Mouse (Mus musculus) hindbrain, embryonic 12.5 days (tissue): ENCODE data around the gene Bri3bp. TPM values are rescaled to one million over a fixed set of nuclear protein-coding genes. Genes with fewer than 3 reads are reported as not detected.
"Not testable (repeated sequence)": the region's sequence is repeated elsewhere in the genome, so short reads cannot be mapped to it uniquely, and the experiment has no call there.

Experiments
- ATAC-seq: fragments of 200-750 bp; cut with Nextera tagmentation; 2 replicates; pipeline ENCODE4 v1.8.0; 2017; ENCODE audit warnings: moderate TSS enrichment; ENCODE audit not compliant: low FRiP score
- H3K27ac ChIP-seq: fragments of 300-500 bp; sonication (generic); 2 replicates; pipeline ENCODE4 v1.5.1; 2016; ENCODE audit warnings: mild to moderate bottlenecking
- H3K27me3 ChIP-seq: fragments of 300-500 bp; sonication (generic); 2 replicates; pipeline ENCODE4 v1.6.1; 2016; ENCODE audit warnings: mild to moderate bottlenecking
- H3K36me3 ChIP-seq: fragments of 300-500 bp; sonication (generic); 2 replicates; pipeline ENCODE4 v1.6.1; 2016; ENCODE audit warnings: mild to moderate bottlenecking
- H3K4me1 ChIP-seq: fragments of 300-500 bp; sonication (generic); 2 replicates; pipeline ENCODE4 v1.6.1; 2016
- H3K4me2 ChIP-seq: fragments of 300-500 bp; sonication (generic); replicated peaks from 2 replicates; pipeline ENCODE4 v1.6.1; 2016; ENCODE audit warnings: mild to moderate bottlenecking
- H3K4me3 ChIP-seq: fragments of 300-500 bp; sonication (generic); 2 replicates; pipeline ENCODE4 v1.5.1; 2016; ENCODE audit warnings: mild to moderate bottlenecking
- H3K9ac ChIP-seq: fragments of 300-500 bp; sonication (generic); 2 replicates; pipeline ENCODE4 v1.6.1; 2016; ENCODE audit warnings: mild to moderate bottlenecking, moderate library complexity
- H3K9me3 ChIP-seq: fragments of 300-500 bp; sonication (generic); replicated peaks from 2 replicates; pipeline ENCODE4 v1.6.1; 2016; ENCODE audit warnings: mild to moderate bottlenecking
- WGBS: fragments of 180-500 bp; shearing (Covaris S2); methylation state at CpG from one replicate; pipeline ENCODE4 v1.1.7; 2016; 5-methylcytosine and 5-hydroxymethylcytosine counted together
- polyA plus RNA-seq: library from polyadenylated mRNA; unstranded; fragments of >200 nt; fragmentation: Nextera tagmentation; extraction: Ambion mirVana; gene quantifications from 2 replicates; pipeline ENCODE4 v1.2.1, GENCODE M21; 2016

The Bri3bp gene
- 38.1 and 39.9 TPM in 2 replicates for polyA plus RNA-seq

- ATAC-seq = peak; percentile 93
Observed at GRCm38 (mm10) chr5:125441234-125442114, at the start of gene Bri3bp. TSS of gene Bri3bp (plus strand) at chr5:125441568.

GRCm38 (mm10) chr5:125391609-125392008, 49.8 kb upstream of the Bri3bp start:
- H3K4me2 ChIP-seq = no peak overlapping the region
- no peak overlapping the region for H3K4me3 ChIP-seq
- no peaks in the 10 kb centered on the region for H3K9me3 ChIP-seq
- no peak overlapping the region for H3K9ac ChIP-seq
- H3K27ac ChIP-seq = 0 out of 2 replicates have a peak overlapping the region, but pooled peaks have one; percentile 100
- H3K36me3 ChIP-seq = no peaks in the 10 kb centered on the region
- peaks cover 35% of the 10 kb centered on the region for H3K4me1 ChIP-seq
- H3K27me3 ChIP-seq = no peaks in the 10 kb centered on the region
- WGBS = 86% methylated on average over 5 of the region's 5 CpGs
- ATAC-seq = no peak

More at GRCm38 (mm10) chr5:125441234-125442114, at the start of gene Bri3bp:
- peaks cover 13% of the 10 kb centered on the region for H3K4me1 ChIP-seq
- H3K4me2 ChIP-seq = peak within 1 kb of the TSS; percentile 67
- peak within 1 kb of the TSS; percentile 94 for H3K4me3 ChIP-seq
- under 1% methylated on average over 78 of the region's 97 CpGs for WGBS
- no peaks in the 10 kb centered on the region for H3K36me3 ChIP-seq
- no peaks in the 10 kb centered on the region for H3K9me3 ChIP-seq
- peak within 1 kb of the TSS; percentile 88 for H3K9ac ChIP-seq
- peak within 1 kb of the TSS; percentile 86 for H3K27ac ChIP-seq
- no peaks in the 10 kb centered on the region for H3K27me3 ChIP-seq

GRCm38 (mm10) chr5:125392176-125392575, 49.2 kb upstream of the Bri3bp start:
- not testable (repeated sequence) for ATAC-seq, H3K9me3 ChIP-seq, H3K36me3 ChIP-seq, H3K27me3 ChIP-seq, H3K4me3 ChIP-seq, H3K4me2 ChIP-seq, H3K9ac ChIP-seq
- 93% methylated on average over 4 of the region's 4 CpGs for WGBS
- H3K4me1 ChIP-seq = peaks cover 35% of the 10 kb centered on the region
- peak overlapping the region; percentile 100 for H3K27ac ChIP-seq

GRCm38 (mm10) chr5:125392618-125392976, 48.8 kb upstream of the Bri3bp start:
- Histone ChIP-seq H3K4me2 (peak overlapping the region; percentile 53), H3K27me3 (no peaks in the 10 kb centered on the region), H3K9me3 (no peaks in the 10 kb centered on the region), H3K4me3 (0 out of 2 replicates have a peak overlapping the region, but pooled peaks have one; percentile 31), H3K9ac (no peak overlapping the region), H3K36me3 (no peaks in the 10 kb centered on the region), H3K4me1 (peaks cover 35% of the 10 kb centered on the region), H3K27ac (peak overlapping the region; percentile 100)
- 26% methylated on average over 1 of the region's 1 CpGs for WGBS
- ATAC-seq = peak; percentile 26

GRCm38 (mm10) chr5:125392977-125393621, 48.3 kb upstream of the Bri3bp start:
- Histone ChIP-seq H3K4me1 (peaks cover 33% of the 10 kb centered on the region), H3K27ac (peak overlapping the region; percentile 100), H3K9me3 (no peaks in the 10 kb centered on the region), H3K27me3 (no peaks in the 10 kb centered on the region), H3K9ac (peak overlapping the region; percentile 59), H3K4me3 (peak overlapping the region; percentile 31), H3K4me2 (peak overlapping the region; percentile 53), H3K36me3 (no peaks in the 10 kb centered on the region)
- WGBS = under 1% methylated on average over 20 of the region's 20 CpGs
- ATAC-seq = peak; percentile 86

- 9% methylated on average over 23 of the region's 25 CpGs for WGBS
- peaks cover 27% of the 10 kb centered on the region for H3K4me1 ChIP-seq
- H3K36me3 ChIP-seq = no peaks in the 10 kb centered on the region
- peak overlapping the region; percentile 59 for H3K9ac ChIP-seq
- peak overlapping the region; percentile 31 for H3K4me3 ChIP-seq
- H3K27ac ChIP-seq = peak overlapping the region; percentile 100
- peak overlapping the region; percentile 53 for H3K4me2 ChIP-seq
- peak; percentile 73 for ATAC-seq
- no peaks in the 10 kb centered on the region for H3K9me3 ChIP-seq
- no peaks in the 10 kb centered on the region for H3K27me3 ChIP-seq
Observed at GRCm38 (mm10) chr5:125393622-125394603, 47.5 kb upstream of the Bri3bp start.

- Histone ChIP-seq H3K36me3 (no peaks in the 10 kb centered on the region), H3K9ac (0 out of 2 replicates have a peak overlapping the region, but pooled peaks have one; percentile 59)
- ATAC-seq = no peak
Observed at GRCm38 (mm10) chr5:125395008-125395407, 46.4 kb upstream of the Bri3bp start.

GRCm38 (mm10) chr5:125400903-125401302, 40.5 kb upstream of the Bri3bp start:
- Histone ChIP-seq H3K9ac (no peak overlapping the region), H3K4me3 (no peak overlapping the region), H3K4me2 (no peak overlapping the region), H3K4me1 (peaks cover 6% of the 10 kb centered on the region), H3K36me3 (no peaks in the 10 kb centered on the region), H3K27me3 (peaks cover 8% of the 10 kb centered on the region; the same call in 1 of the 2 replicates), H3K9me3 (no peaks in the 10 kb centered on the region), H3K27ac (no peak overlapping the region)
- no peak for ATAC-seq
- WGBS = 49% methylated on average over 7 of the region's 7 CpGs

More at GRCm38 (mm10) chr5:125395008-125395407, 46.4 kb upstream of the Bri3bp start:
- H3K27ac ChIP-seq = peak overlapping the region; percentile 100
- no peak overlapping the region for H3K4me3 ChIP-seq
- WGBS = 56% methylated on average over 3 of the region's 3 CpGs
- H3K27me3 ChIP-seq = no peaks in the 10 kb centered on the region
- H3K9me3 ChIP-seq = no peaks in the 10 kb centered on the region
- H3K4me1 ChIP-seq = peaks cover 27% of the 10 kb centered on the region
- peak overlapping the region; percentile 53; the same call in 1 of the 2 replicates for H3K4me2 ChIP-seq

- no peak overlapping the region for H3K4me2 ChIP-seq
- no peak overlapping the region for H3K4me3 ChIP-seq
- peaks cover 12% of the 10 kb centered on the region for H3K4me1 ChIP-seq
- H3K27me3 ChIP-seq = peaks cover 8% of the 10 kb centered on the region; the same call in 1 of the 2 replicates
- 56% methylated on average over 10 of the region's 10 CpGs for WGBS
- no peak overlapping the region for H3K27ac ChIP-seq
- no peaks in the 10 kb centered on the region for H3K9me3 ChIP-seq
- no peak for ATAC-seq
- no peak overlapping the region for H3K9ac ChIP-seq
- H3K36me3 ChIP-seq = no peaks in the 10 kb centered on the region
Observed at GRCm38 (mm10) chr5:125402476-125402875, 38.9 kb upstream of the Bri3bp start.

- no peak overlapping the region for H3K9ac ChIP-seq
- no peaks in the 10 kb centered on the region for H3K9me3 ChIP-seq
- H3K27ac ChIP-seq = no peak overlapping the region
- H3K4me2 ChIP-seq = peak overlapping the region; percentile 56; the same call in 1 of the 2 replicates
- peaks cover 12% of the 10 kb centered on the region for H3K4me1 ChIP-seq
- ATAC-seq = no peak
- no peaks in the 10 kb centered on the region for H3K36me3 ChIP-seq
- 47% methylated on average over 6 of the region's 6 CpGs for WGBS
- H3K4me3 ChIP-seq = no peak overlapping the region
- H3K27me3 ChIP-seq = peaks cover 8% of the 10 kb centered on the region; the same call in 1 of the 2 replicates
Observed at GRCm38 (mm10) chr5:125402991-125403390, 38.4 kb upstream of the Bri3bp start.
